Mouse (Mus musculus) heart, adult 2 months (tissue): ENCODE measurements at regions not wholly inside any gene's neighbourhood (a gene's known extent, or its start where the extent isn't known, plus 50 kb on each side); places are given as distances from the start of the nearest gene placed in this dataset.

Source experiments
- CTCF ChIP-seq: fragments of 200-600 bp; IDR thresholded peaks from 2 replicates; pipeline ENCODE4 v1.8.1; 2022; ENCODE audit warnings: antibody characterized with exemption, mild to moderate bottlenecking, moderate library complexity
- EP300 ChIP-seq: fragments of 200-500 bp; IDR thresholded peaks from 2 replicates; pipeline ENCODE4 v1.6.1; 2011; ENCODE audit warnings: low read depth, low read length, control low read depth; ENCODE audit not compliant: insufficient read depth
- POLR2A ChIP-seq: fragments of 200-500 bp; IDR thresholded peaks from 2 replicates; pipeline ENCODE4 v1.6.1; 2011; ENCODE audit warnings: mild to moderate bottlenecking, low read depth, low read length, control low read depth; ENCODE audit not compliant: insufficient read depth

- TF ChIP-seq POLR2A, result no peak
- TF ChIP-seq CTCF, result no peak
- TF ChIP-seq EP300, result no peak
Observed at GRCm38 (mm10) chr4:20860696-20861428, 824.9 kb downstream of the Prdm13 start.
